Mouse (Mus musculus): ENCODE results near the gene Twnk.
A peak's percentile ranks its signal among the peaks of the same experiment; 100 is the strongest.

Twnk gene

GRCm38 (mm10) chr19:45053451-45053850 lies 48.0 kb downstream of the Twnk start:
- no peak for DNase-seq

GRCm38 (mm10) chr19:45054892-45055690 lies 49.6 kb downstream of the Twnk start:
- DNase-seq: no peak

GRCm38 (mm10) chr19:45056364-45056763 lies 50.9 kb downstream of the Twnk start:
- DNase-seq: peak in 1 of 2 experiments; percentile 38

- DNase-seq: no peak
Observed at GRCm38 (mm10) chr19:45056908-45057698, 51.6 kb downstream of the Twnk start.

GRCm38 (mm10) chr19:45057724-45058112 lies 52.3 kb downstream of the Twnk start:
- DNase-seq: no peak

- DNase-seq: peak; percentile 97 to 98
Observed at GRCm38 (mm10) chr19:45058113-45058839, 52.8 kb downstream of the Twnk start.

GRCm38 (mm10) chr19:45058841-45059240 lies 53.4 kb downstream of the Twnk start:
- no peak for DNase-seq
